Mouse (Mus musculus) heart, postnatal 0 days (tissue): Measurements from ENCODE around the gene Ninj1. TPM values are rescaled to one million over a fixed set of nuclear protein-coding genes. Genes with fewer than 3 reads are reported as not detected.

Experiments used
- ATAC-seq: fragments of 200-750 bp; cut with Nextera tagmentation; 2 replicates; pipeline ENCODE4 v1.8.0; 2017; ENCODE audit warnings: low read depth, moderate number of reproducible peaks, moderate library complexity; ENCODE audit not compliant: insufficient read depth
- DNase-seq: peaks from one replicate; pipeline ENCODE4 v3.0.0-alpha.2; 2016; ENCODE audit warnings: low spot score
- H3K27ac ChIP-seq: fragments of 300-500 bp; sonication (generic); 2 replicates; pipeline ENCODE4 v1.5.1; 2014; ENCODE audit warnings: low read depth, mild to moderate bottlenecking
- H3K27me3 ChIP-seq: fragments of 300-500 bp; sonication (generic); 2 replicates; pipeline ENCODE4 v1.6.1; 2014; ENCODE audit warnings: low read length, mixed read lengths; ENCODE audit not compliant: control insufficient read depth, insufficient read depth
- H3K36me3 ChIP-seq: fragments of 300-500 bp; sonication (generic); replicated peaks from 2 replicates; pipeline ENCODE4 v1.6.1; 2014; ENCODE audit warnings: low read length, mixed read lengths; ENCODE audit not compliant: control insufficient read depth, insufficient read depth
- H3K4me1 ChIP-seq: fragments of 300-500 bp; sonication (generic); 2 replicates; pipeline ENCODE4 v1.6.1; 2014; ENCODE audit warnings: antibody characterized with exemption; ENCODE audit not compliant: control insufficient read depth, insufficient read depth
- H3K4me2 ChIP-seq: fragments of 300-500 bp; sonication (generic); 2 replicates; pipeline ENCODE4 v1.6.1; 2014; ENCODE audit warnings: low read depth, mild to moderate bottlenecking, low read length, moderate library complexity
- H3K4me3 ChIP-seq: fragments of 300-500 bp; sonication (generic); 2 replicates; pipeline ENCODE4 v1.5.1; 2014; ENCODE audit warnings: low read depth, low read length
- H3K9ac ChIP-seq: fragments of 300-500 bp; sonication (generic); replicated peaks from 2 replicates; pipeline ENCODE4 v1.6.1; 2014; ENCODE audit warnings: low read depth, low read length, mixed read lengths
- H3K9me3 ChIP-seq: fragments of 300-500 bp; sonication (generic); replicated peaks from 2 replicates; pipeline ENCODE4 v1.6.1; 2016; ENCODE audit warnings: low read length; ENCODE audit not compliant: control insufficient read depth
- CTCF ChIP-seq: IDR thresholded peaks from 2 replicates; pipeline ENCODE4 v1.5.1; 2016; ENCODE audit warnings: antibody characterized with exemption, control low read depth, low read depth
- EP300 ChIP-seq: IDR thresholded peaks from 2 replicates; pipeline ENCODE4 v1.6.1; 2016; ENCODE audit warnings: antibody characterized with exemption, low read depth
- WGBS: fragments of 180-500 bp; shearing (Covaris S2); extraction: QIAGEN DNeasy Blood & Tissue Kit; methylation state at CpG from one replicate; pipeline ENCODE4 v1.1.7; 2014; 5-methylcytosine and 5-hydroxymethylcytosine counted together
- polyA plus RNA-seq: library from polyadenylated mRNA; unstranded; fragments of >200 nt; fragmentation: Nextera tagmentation; extraction: Ambion mirVana; gene quantifications from 2 replicates; pipeline ENCODE4 v1.2.1, GENCODE M21; 2015
- total RNA-seq: library from RNA; depleted of rRNA; stranded (reverse); fragments of >200 nt; gene quantifications from 2 replicates; pipeline ENCODE4 v1.2.3, GENCODE M21; 2014; ENCODE audit warnings: low replicate concordance; rRNA removed

Ninj1 gene
- total and polyA plus RNA-seq, 2 experiments from 2014 or later: 75.3 to 97.2 TPM

DNA sequence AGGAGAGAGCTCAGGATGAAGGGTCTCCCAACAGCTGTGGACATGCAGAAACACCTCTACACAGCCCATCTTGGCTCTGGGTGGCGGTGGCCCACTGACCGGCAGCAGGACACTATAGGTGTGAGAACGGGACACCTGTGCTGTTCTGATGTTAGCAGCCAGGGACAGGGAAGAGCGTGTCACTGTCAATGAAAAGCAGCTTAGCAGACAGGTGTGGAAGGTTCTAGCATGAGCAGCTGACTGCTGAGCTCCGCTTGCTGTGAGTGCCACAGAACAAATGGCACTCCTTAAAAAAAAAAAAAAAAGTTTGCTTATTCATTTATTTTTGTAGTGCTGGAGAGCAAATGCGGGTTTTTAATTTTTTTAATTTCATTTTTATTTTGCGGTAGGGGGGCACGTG lies 50.3 kb downstream of the Ninj1 start:
- Histone ChIP-seq H3K27ac (no peak overlapping the region), H3K4me2 (no peak overlapping the region), H3K27me3 (no peaks in the 10 kb centered on the region), H3K36me3 (no peaks in the 10 kb centered on the region), H3K4me3 (no peak overlapping the region), H3K9me3 (0 out of 2 replicates have a peak, but pooled peaks cover 4% of the 10 kb centered on the region), H3K4me1 (no peaks in the 10 kb centered on the region), H3K9ac (no peak overlapping the region)
- 83% methylated on average over 8 of the region's 8 CpGs for WGBS
- TF ChIP-seq EP300 (no peak), CTCF (no peak)
- DNase-seq (no peak), ATAC-seq (no peak)

DNA sequence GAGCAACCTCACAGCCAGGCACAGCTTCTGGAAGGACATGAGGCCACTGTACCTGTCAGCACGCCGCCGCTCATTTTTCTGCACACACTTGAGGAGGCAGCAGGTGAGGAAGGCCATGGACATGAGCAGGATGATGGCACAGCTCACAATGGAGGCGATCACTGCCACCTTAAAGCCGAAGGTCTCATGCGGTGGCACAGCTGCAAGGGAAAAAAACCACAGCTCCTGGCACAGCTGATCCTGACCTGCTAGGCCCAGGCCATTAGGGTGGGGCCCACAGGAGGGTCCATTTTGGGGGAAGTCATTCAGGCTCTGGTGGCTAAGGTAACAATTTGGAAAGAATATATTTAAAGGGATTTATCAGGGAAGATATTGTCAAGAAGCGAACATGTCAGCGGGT lies 51.5 kb downstream of the Ninj1 start:
- no peak for DNase-seq
- Histone ChIP-seq H3K4me3 (no peak overlapping the region), H3K36me3 (no peaks in the 10 kb centered on the region), H3K4me1 (no peaks in the 10 kb centered on the region), H3K27ac (no peak overlapping the region), H3K4me2 (no peak overlapping the region), H3K27me3 (no peaks in the 10 kb centered on the region), H3K9me3 (0 out of 2 replicates have a peak, but pooled peaks cover 4% of the 10 kb centered on the region), H3K9ac (no peak overlapping the region)
- WGBS: 91% methylated on average over 8 of the region's 8 CpGs
- ATAC-seq: no peak
- no peak for TF ChIP-seq CTCF
- no peak for TF ChIP-seq EP300

- H3K4me1 ChIP-seq: peaks cover 6% of the 10 kb centered on the region; the same call in 1 of the 2 replicates
- WGBS: 58% methylated on average over 9 of the region's 9 CpGs
Measured at GRCm38 (mm10) chr13:49242321-49243065, 55.2 kb downstream of the Ninj1 start.

DNA sequence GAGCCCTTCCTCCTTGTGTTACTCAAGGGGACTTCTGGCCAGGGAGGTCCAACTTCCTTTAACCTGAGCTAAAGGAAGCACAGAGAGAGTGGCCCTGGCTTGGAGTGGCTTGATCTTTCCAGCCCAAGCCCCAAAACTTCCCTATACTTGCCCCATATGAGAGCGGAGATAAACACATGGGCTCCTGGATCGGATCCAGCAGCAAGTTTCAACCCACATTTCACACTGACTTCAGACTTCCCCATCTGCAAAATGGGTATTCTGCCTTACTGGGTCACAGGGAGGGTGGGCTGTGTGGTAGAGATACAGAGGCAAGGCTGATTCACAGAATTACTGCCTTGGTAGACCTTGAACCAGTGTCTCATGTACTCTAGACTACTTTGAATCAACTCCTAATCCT lies 56.2 kb downstream of the Ninj1 start:
- H3K4me2 ChIP-seq: no peak overlapping the region
- H3K9me3 ChIP-seq: no peaks in the 10 kb centered on the region
- H3K9ac ChIP-seq: no peak overlapping the region
- no peak overlapping the region for H3K27ac ChIP-seq
- no peaks in the 10 kb centered on the region for H3K36me3 ChIP-seq
- ATAC-seq: no peak
- H3K4me1 ChIP-seq: peaks cover 15% of the 10 kb centered on the region; the same call in 1 of the 2 replicates
- H3K4me3 ChIP-seq: no peak overlapping the region
- WGBS: 91% methylated on average over 2 of the region's 2 CpGs
- H3K27me3 ChIP-seq: peaks cover 22% of the 10 kb centered on the region
- DNase-seq: no peak
- no peak for TF ChIP-seq CTCF
- no peak for TF ChIP-seq EP300

More at GRCm38 (mm10) chr13:49242321-49243065, 55.2 kb downstream of the Ninj1 start:
- H3K36me3 ChIP-seq: no peaks in the 10 kb centered on the region
- no peak for ATAC-seq
- peaks cover 12% of the 10 kb centered on the region for H3K27me3 ChIP-seq
- DNase-seq: no peak
- TF ChIP-seq CTCF: no peak
- no peak for TF ChIP-seq EP300
- no peaks in the 10 kb centered on the region for H3K9me3 ChIP-seq
- H3K4me3 ChIP-seq: no peak overlapping the region
- no peak overlapping the region for H3K9ac ChIP-seq
- H3K4me2 ChIP-seq: no peak overlapping the region
- peak overlapping the region; percentile 14; the same call in 1 of the 2 replicates for H3K27ac ChIP-seq

DNA sequence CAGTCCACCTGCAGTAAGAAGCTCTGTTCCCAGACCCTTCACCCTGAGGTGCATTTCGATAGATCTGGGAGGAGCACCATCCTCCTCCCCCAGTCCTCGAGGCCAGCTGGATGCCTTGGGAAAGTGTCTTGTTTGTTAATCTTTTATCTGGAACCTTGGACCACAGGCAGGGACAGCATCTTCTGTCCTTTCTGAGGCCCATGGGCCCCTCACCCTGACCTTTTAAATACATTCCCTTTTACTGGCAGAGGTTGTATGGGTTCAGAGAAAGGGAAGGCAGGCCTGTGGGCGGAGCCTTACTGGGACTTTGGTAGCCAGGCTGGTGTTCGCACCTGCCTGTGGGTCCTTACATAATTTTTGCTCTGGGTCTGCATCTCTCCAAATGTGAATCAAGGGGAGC lies 58.0 kb downstream of the Ninj1 start:
- Histone ChIP-seq H3K27me3 (peaks cover 23% of the 10 kb centered on the region), H3K27ac (no peak overlapping the region), H3K4me1 (peaks cover 17% of the 10 kb centered on the region; the same call in 1 of the 2 replicates), H3K4me3 (no peak overlapping the region), H3K9me3 (no peaks in the 10 kb centered on the region), H3K36me3 (no peaks in the 10 kb centered on the region), H3K4me2 (no peak overlapping the region), H3K9ac (no peak overlapping the region)
- ATAC-seq: no peak
- no peak for TF ChIP-seq CTCF
- no peak for TF ChIP-seq EP300
- WGBS: 65% methylated on average over 4 of the region's 4 CpGs
- DNase-seq: no peak

Other genes starting within 250 kb of the Ninj1 start
- 110 and 112 TPM in 2 replicates for gene Fam120a, start 219.5 kb upstream of the Ninj1 start, total RNA-seq
- gene Fam120a, start 219.5 kb upstream of the Ninj1 start, polyA plus RNA-seq: 13.4 and 13.9 TPM in 2 replicates
- 5.4 and 5.5 TPM in 2 replicates for gene Wnk2, start 39.5 kb upstream of the Ninj1 start, total RNA-seq
- gene Wnk2, start 39.5 kb upstream of the Ninj1 start, polyA plus RNA-seq: 1.5 TPM in 2 replicates
- gene Card19, start 28.6 kb downstream of the Ninj1 start, total RNA-seq: 114 and 136 TPM in 2 replicates
- 188 TPM in 2 replicates for gene Card19, start 28.6 kb downstream of the Ninj1 start, polyA plus RNA-seq
- 0.43 and 0.46 TPM in 2 replicates for gene Susd3, start 61.2 kb downstream of the Ninj1 start, total RNA-seq
- gene Susd3, start 61.2 kb downstream of the Ninj1 start, polyA plus RNA-seq: 0.75 and 0.99 TPM in 2 replicates
- 0.93 and 1.6 TPM in 2 replicates for gene Fgd3, start 132.8 kb downstream of the Ninj1 start, total RNA-seq
- gene Fgd3, start 132.8 kb downstream of the Ninj1 start, polyA plus RNA-seq: 0.04 and 0.05 TPM in 2 replicates
- 54.2 and 62.6 TPM in 2 replicates for gene Bicd2, start 154.1 kb downstream of the Ninj1 start, total RNA-seq
- 43.5 and 45.4 TPM in 2 replicates for gene Bicd2, start 154.1 kb downstream of the Ninj1 start, polyA plus RNA-seq
- gene Ippk, start 233.8 kb downstream of the Ninj1 start, total RNA-seq: 8.0 and 22.3 TPM in 2 replicates
- 8.2 and 9.3 TPM in 2 replicates for gene Ippk, start 233.8 kb downstream of the Ninj1 start, polyA plus RNA-seq